Mouse (Mus musculus): Measurements from ENCODE around the gene Ralgds. TPM values are rescaled to one million over a fixed set of nuclear protein-coding genes. Genes with fewer than 3 reads are reported as not detected.

Ralgds gene
- polyA plus RNA-seq, 1 experiment from 2014 or later: 12.2 TPM

DNA sequence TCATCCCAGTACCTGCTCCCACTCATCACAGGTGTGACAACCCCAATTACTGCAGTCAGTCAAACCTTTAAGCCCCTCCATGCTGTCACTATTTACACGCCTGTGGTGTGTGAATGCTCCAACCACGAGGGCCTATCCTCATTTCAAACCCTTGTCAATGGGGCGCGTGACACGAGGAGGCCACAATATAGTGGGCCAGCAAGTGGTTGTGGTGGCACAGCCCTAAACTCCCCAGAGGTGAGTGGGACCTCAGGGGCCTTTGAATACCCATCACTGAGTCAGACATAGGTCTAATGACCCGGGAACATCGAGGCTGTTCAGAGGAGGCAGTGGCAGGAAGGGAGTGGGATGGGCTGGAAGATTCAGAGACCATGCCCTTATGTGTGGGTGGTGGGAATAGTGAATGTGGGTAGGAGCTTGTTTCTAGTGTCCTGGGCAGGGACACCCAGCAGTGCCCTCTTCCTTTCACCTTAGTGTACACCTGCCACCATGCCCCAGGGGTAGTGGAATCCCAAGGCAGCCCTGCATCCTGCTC is 21.0 kb downstream of the Ralgds start:
- H3K4me1 ChIP-seq (ENCODE audit: control insufficient read depth, insufficient read depth, low read length): peaks cover 48% of the 10 kb centered on the region
- peak overlapping the region; percentile 81 for H3K27ac ChIP-seq (ENCODE audit: low read depth, low read length)
- H3K36me3 ChIP-seq (ENCODE audit: control insufficient read depth, insufficient read depth, low read length): no peaks in the 10 kb centered on the region
- H3K27me3 ChIP-seq (ENCODE audit: control insufficient read depth, insufficient read depth, low read length): no peaks in the 10 kb centered on the region
- peak overlapping the region; percentile 84 for H3K4me2 ChIP-seq
- WGBS (ENCODE audit: insufficient replicate concordance): 63% methylated on average over 7 of the region's 7 CpGs
- H3K4me3 ChIP-seq (ENCODE audit: low read depth, low read length): peak overlapping the region; percentile 72
- no peak for ATAC-seq (replicated peaks; ENCODE audit: insufficient number of reproducible peaks, low FRiP score, low TSS enrichment)
- peak overlapping the region; percentile 77 for H3K9ac ChIP-seq (ENCODE audit: low read depth, low read length)
- no peaks in the 10 kb centered on the region for H3K9me3 ChIP-seq (replicated peaks; ENCODE audit: control insufficient read depth, low read length)

DNA sequence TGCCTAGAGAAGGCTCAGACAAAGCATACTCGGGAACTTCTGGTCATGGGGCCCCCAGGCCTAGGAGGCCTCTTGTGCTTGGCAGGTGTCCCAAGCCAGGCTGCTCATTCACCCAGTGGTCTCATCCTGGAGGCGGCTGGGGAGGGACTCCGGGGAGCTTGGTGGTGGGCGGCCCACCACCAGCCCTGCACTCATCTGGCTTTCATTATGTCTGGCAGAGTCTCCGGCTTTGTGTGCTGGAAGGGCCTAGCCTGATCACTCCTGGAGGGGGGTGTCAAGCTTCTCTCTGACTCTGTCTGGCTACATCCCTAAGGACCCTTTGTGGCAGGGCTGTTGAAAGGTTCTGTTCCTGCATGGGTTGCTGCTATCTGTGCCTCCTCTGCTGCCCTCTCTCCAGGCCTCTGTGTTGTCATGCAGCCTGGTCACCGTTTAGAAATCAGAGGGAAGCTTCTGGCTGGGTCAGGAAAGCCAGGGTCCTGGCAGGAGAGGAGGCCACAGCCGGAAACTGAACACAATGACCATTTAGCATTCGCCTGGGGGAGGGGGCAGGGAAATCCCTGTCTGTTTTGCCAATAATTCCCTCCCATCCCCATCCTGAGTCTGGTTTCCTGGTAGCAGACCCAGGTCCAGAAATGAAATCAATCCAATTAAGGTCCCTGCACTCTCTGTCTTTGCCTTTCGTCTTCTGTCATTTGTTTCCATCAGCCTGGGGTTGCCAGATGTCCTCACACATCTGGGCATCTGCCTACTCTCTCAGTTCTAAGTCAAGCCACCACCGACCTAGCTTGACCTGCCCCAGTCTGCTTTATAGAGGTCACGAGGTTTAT is 21.7 kb downstream of the Ralgds start:
- H3K9me3 ChIP-seq (replicated peaks; ENCODE audit: control insufficient read depth, low read length): no peaks in the 10 kb centered on the region
- 33% methylated on average over 11 of the region's 11 CpGs for whole genome bisulfite sequencing (ENCODE audit: insufficient replicate concordance)
- H3K27me3 ChIP-seq (ENCODE audit: control insufficient read depth, insufficient read depth, low read length): no peaks in the 10 kb centered on the region
- H3K36me3 ChIP-seq (ENCODE audit: control insufficient read depth, insufficient read depth, low read length): no peaks in the 10 kb centered on the region
- peak overlapping the region; percentile 81 for H3K27ac ChIP-seq (ENCODE audit: low read depth, low read length)
- peak overlapping the region; percentile 77 for H3K9ac ChIP-seq (ENCODE audit: low read depth, low read length)
- peaks cover 55% of the 10 kb centered on the region for H3K4me1 ChIP-seq (ENCODE audit: control insufficient read depth, insufficient read depth, low read length)
- H3K4me2 ChIP-seq: peak overlapping the region; percentile 84
- ATAC-seq (replicated peaks; ENCODE audit: insufficient number of reproducible peaks, low FRiP score, low TSS enrichment): no peak
- H3K4me3 ChIP-seq (ENCODE audit: low read depth, low read length): peak overlapping the region; percentile 72

DNA sequence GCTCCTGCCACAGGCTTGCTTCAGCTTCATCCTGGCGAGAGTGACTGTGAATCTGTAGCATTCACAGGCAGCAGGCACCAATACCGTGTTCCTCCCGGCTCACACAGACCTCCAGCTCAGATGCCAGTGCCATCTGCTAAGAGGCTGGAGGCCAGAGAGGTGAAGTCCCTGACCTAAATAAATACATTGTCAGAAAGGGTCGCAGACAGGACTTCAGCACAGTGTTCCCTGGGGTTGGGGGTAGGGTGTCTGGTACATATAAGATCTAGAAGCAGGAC is 22.3 kb downstream of the Ralgds start:
- Histone ChIP-seq H3K4me3 (ENCODE audit: low read depth, low read length) (0 out of 2 replicates have a peak overlapping the region, but pooled peaks have one; percentile 72), H3K36me3 (ENCODE audit: control insufficient read depth, insufficient read depth, low read length) (no peaks in the 10 kb centered on the region), H3K4me1 (ENCODE audit: control insufficient read depth, insufficient read depth, low read length) (peaks cover 60% of the 10 kb centered on the region), H3K9me3 (replicated peaks; ENCODE audit: control insufficient read depth, low read length) (no peaks in the 10 kb centered on the region), H3K4me2 (peak overlapping the region; percentile 84), H3K27me3 (ENCODE audit: control insufficient read depth, insufficient read depth, low read length) (no peaks in the 10 kb centered on the region), H3K27ac (ENCODE audit: low read depth, low read length) (peak overlapping the region; percentile 81), H3K9ac (ENCODE audit: low read depth, low read length) (peak overlapping the region; percentile 12; the same call in 1 of the 2 replicates)
- no peak for ATAC-seq (replicated peaks; ENCODE audit: insufficient number of reproducible peaks, low FRiP score, low TSS enrichment)
- 44% methylated on average over 4 of the region's 4 CpGs for WGBS (ENCODE audit: insufficient replicate concordance)

DNA sequence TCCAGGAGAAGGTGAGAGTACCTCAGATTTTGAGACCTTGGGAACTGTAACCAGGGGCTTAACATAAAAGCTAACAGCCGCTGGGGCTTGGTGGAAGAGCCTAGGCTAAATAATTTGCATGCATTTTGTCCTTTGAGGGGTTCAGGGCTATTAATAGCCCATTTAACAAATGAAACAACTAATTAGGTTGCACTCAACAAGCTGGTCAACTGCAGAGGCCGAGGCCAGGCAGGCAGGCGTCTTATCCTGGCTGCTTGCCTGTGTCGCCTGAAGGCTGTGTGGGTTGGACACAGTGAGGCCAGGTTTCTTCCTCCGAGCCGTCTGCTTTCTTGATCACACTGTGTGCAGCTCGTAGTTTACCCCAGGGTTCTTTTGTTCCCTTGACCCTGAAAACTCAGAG is 22.7 kb downstream of the Ralgds start:
- H3K27ac ChIP-seq (ENCODE audit: low read depth, low read length): peak overlapping the region; percentile 35; the same call in 1 of the 2 replicates
- no peak for ATAC-seq (replicated peaks; ENCODE audit: insufficient number of reproducible peaks, low FRiP score, low TSS enrichment)
- peak overlapping the region; percentile 84; the same call in 1 of the 2 replicates for H3K4me2 ChIP-seq
- H3K9me3 ChIP-seq (replicated peaks; ENCODE audit: control insufficient read depth, low read length): no peaks in the 10 kb centered on the region
- H3K9ac ChIP-seq (ENCODE audit: low read depth, low read length): peak overlapping the region; percentile 12; the same call in 1 of the 2 replicates
- 0 out of 2 replicates have a peak overlapping the region, but pooled peaks have one; percentile 3 for H3K4me3 ChIP-seq (ENCODE audit: low read depth, low read length)
- WGBS (ENCODE audit: insufficient replicate concordance): 51% methylated on average over 7 of the region's 7 CpGs
- H3K27me3 ChIP-seq (ENCODE audit: control insufficient read depth, insufficient read depth, low read length): no peaks in the 10 kb centered on the region
- no peaks in the 10 kb centered on the region for H3K36me3 ChIP-seq (ENCODE audit: control insufficient read depth, insufficient read depth, low read length)
- peaks cover 60% of the 10 kb centered on the region for H3K4me1 ChIP-seq (ENCODE audit: control insufficient read depth, insufficient read depth, low read length)

GRCm38 (mm10) chr2:28536166-28536565 is 23.2 kb downstream of the Ralgds start:
- Histone ChIP-seq H3K27ac (ENCODE audit: low read depth, low read length) (peak overlapping the region; percentile 35; the same call in 1 of the 2 replicates), H3K9me3 (replicated peaks; ENCODE audit: control insufficient read depth, low read length) (no peaks in the 10 kb centered on the region), H3K36me3 (ENCODE audit: control insufficient read depth, insufficient read depth, low read length) (no peaks in the 10 kb centered on the region), H3K4me2 (0 out of 2 replicates have a peak overlapping the region, but pooled peaks have one; percentile 84), H3K27me3 (ENCODE audit: control insufficient read depth, insufficient read depth, low read length) (no peaks in the 10 kb centered on the region), H3K4me3 (ENCODE audit: low read depth, low read length) (0 out of 2 replicates have a peak overlapping the region, but pooled peaks have one; percentile 3), H3K9ac (ENCODE audit: low read depth, low read length) (no peak overlapping the region), H3K4me1 (ENCODE audit: control insufficient read depth, insufficient read depth, low read length) (peaks cover 60% of the 10 kb centered on the region)
- no peak for ATAC-seq (replicated peaks; ENCODE audit: insufficient number of reproducible peaks, low FRiP score, low TSS enrichment)
- 49% methylated on average over 4 of the region's 4 CpGs for WGBS (ENCODE audit: insufficient replicate concordance)

GRCm38 (mm10) chr2:28536766-28537633 is 24.1 kb downstream of the Ralgds start:
- 77% methylated on average over 11 of the region's 11 CpGs for WGBS (ENCODE audit: insufficient replicate concordance)
- Histone ChIP-seq H3K36me3 (ENCODE audit: control insufficient read depth, insufficient read depth, low read length) (no peaks in the 10 kb centered on the region; the same call in 1 of the 2 replicates), H3K4me3 (ENCODE audit: low read depth, low read length) (no peak overlapping the region), H3K9ac (ENCODE audit: low read depth, low read length) (no peak overlapping the region), H3K27ac (ENCODE audit: low read depth, low read length) (no peak overlapping the region), H3K4me1 (ENCODE audit: control insufficient read depth, insufficient read depth, low read length) (peaks cover 57% of the 10 kb centered on the region), H3K9me3 (replicated peaks; ENCODE audit: control insufficient read depth, low read length) (no peaks in the 10 kb centered on the region), H3K27me3 (ENCODE audit: control insufficient read depth, insufficient read depth, low read length) (no peaks in the 10 kb centered on the region), H3K4me2 (no peak overlapping the region)
- ATAC-seq (replicated peaks; ENCODE audit: insufficient number of reproducible peaks, low FRiP score, low TSS enrichment): no peak

DNA sequence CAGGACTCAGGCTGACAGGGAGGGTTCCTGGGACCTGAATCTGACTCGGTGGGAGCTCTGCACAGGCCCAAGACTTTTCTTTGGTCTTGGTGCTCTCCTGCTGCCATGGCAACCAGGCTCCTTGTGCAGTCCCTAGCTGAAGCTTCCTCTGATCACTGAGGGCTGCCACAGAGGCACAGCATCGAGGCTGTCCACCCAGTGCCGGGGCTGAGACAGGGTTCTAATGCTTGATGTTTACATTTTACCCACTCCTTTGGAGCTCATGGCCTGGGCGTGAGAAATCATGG is 24.7 kb downstream of the Ralgds start:
- no peak overlapping the region for H3K9ac ChIP-seq (ENCODE audit: low read depth, low read length)
- peaks cover 51% of the 10 kb centered on the region for H3K4me1 ChIP-seq (ENCODE audit: control insufficient read depth, insufficient read depth, low read length)
- H3K27me3 ChIP-seq (ENCODE audit: control insufficient read depth, insufficient read depth, low read length): no peaks in the 10 kb centered on the region
- H3K27ac ChIP-seq (ENCODE audit: low read depth, low read length): no peak overlapping the region
- no peak overlapping the region for H3K4me3 ChIP-seq (ENCODE audit: low read depth, low read length)
- H3K4me2 ChIP-seq: no peak overlapping the region
- peaks cover 5% of the 10 kb centered on the region for H3K36me3 ChIP-seq (ENCODE audit: control insufficient read depth, insufficient read depth, low read length)
- WGBS (ENCODE audit: insufficient replicate concordance): 51% methylated on average over 4 of the region's 4 CpGs
- no peaks in the 10 kb centered on the region for H3K9me3 ChIP-seq (replicated peaks; ENCODE audit: control insufficient read depth, low read length)
- no peak for ATAC-seq (replicated peaks; ENCODE audit: insufficient number of reproducible peaks, low FRiP score, low TSS enrichment)

DNA sequence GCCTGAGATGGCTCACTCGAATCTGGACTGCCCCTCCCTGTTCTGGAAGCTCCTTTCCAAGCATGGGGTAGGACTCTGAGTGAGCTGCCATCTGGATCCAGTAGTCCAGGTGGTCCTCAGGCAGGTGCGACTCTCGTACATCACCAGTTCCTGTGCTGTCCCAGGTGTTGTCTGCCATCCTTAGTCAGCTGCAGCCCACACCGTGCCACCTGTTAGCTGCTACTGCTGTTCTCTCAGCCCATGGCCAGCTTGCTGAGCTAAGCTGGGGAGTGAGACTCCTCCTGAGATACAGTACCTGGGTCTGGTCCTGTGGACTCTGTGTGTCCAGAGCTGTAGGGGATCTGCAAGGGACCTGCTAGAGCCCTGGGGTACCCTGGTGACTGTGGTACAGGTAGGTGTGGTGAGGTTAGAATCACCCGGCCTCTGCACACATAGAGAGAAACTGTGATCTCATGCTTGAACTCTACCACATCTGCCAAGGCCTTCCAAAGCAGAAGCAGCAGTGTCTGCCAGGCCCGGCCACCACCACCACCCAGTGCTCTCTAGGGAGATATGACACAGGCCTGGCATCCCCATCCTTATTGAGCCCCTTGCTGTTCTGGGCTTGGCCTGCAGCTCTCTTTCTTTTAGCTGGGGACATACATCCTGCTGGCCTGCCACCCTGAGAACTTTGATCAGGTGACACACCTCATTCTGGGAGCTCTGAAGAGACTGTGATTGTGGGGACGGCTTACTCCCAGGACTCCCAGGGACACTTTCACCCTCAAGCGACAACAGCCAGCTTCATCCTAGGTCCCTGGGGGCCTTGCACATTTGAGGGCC is 25.3 kb downstream of the Ralgds start:
- Histone ChIP-seq H3K9me3 (replicated peaks; ENCODE audit: control insufficient read depth, low read length) (no peaks in the 10 kb centered on the region), H3K27me3 (ENCODE audit: control insufficient read depth, insufficient read depth, low read length) (no peaks in the 10 kb centered on the region), H3K4me3 (ENCODE audit: low read depth, low read length) (no peak overlapping the region), H3K9ac (ENCODE audit: low read depth, low read length) (peak overlapping the region; percentile 17; the same call in 1 of the 2 replicates), H3K36me3 (ENCODE audit: control insufficient read depth, insufficient read depth, low read length) (peaks cover 5% of the 10 kb centered on the region), H3K27ac (ENCODE audit: low read depth, low read length) (no peak overlapping the region), H3K4me2 (no peak overlapping the region), H3K4me1 (ENCODE audit: control insufficient read depth, insufficient read depth, low read length) (peaks cover 47% of the 10 kb centered on the region)
- 77% methylated on average over 8 of the region's 8 CpGs for WGBS (ENCODE audit: insufficient replicate concordance)
- no peak for ATAC-seq (replicated peaks; ENCODE audit: insufficient number of reproducible peaks, low FRiP score, low TSS enrichment)
